Mouse (Mus musculus): ENCODE data around the gene Ppp1r9a. TPM values are rescaled to one million over a fixed set of nuclear protein-coding genes. Genes with fewer than 3 reads are reported as not detected.
"Not testable (repeated sequence)": the region's sequence is repeated elsewhere in the genome, so short reads cannot be mapped to it uniquely, and the experiment has no call there.

Gene Ppp1r9a
- 10 to 100 TPM; 26.9 to 30.9 TPM for total RNA-seq (2021)

GRCm38 (mm10) chr6:4902674-4903324 is at the start of gene Ppp1r9a:
Ppp1r9a (plus strand) TSS chr6:4902917.
- peak; percentile 71 for DNase-seq

GRCm38 (mm10) chr6:4855236-4855635 is 47.5 kb upstream of the Ppp1r9a start:
- DNase-seq, result no peak

DNA sequence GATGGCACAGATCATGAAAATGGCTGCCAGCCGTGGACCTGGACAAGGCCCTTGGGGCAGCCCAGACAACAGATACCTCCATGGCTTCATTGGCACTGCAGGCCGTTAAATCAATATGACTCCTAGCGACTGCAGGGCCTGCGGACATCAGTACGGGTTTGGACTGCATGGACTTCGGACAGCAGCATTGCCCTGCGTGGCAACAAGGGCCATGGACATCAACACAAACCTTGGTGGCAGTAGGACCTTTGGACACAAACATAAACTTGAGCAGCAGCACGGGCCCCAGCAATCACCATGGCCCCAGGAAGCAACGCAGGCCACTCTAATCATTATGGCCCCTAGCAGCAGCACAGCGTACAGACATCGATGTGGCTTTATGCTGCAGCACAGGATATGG is 45.8 kb upstream of the Ppp1r9a start:
- no peak for DNase-seq

DNA sequence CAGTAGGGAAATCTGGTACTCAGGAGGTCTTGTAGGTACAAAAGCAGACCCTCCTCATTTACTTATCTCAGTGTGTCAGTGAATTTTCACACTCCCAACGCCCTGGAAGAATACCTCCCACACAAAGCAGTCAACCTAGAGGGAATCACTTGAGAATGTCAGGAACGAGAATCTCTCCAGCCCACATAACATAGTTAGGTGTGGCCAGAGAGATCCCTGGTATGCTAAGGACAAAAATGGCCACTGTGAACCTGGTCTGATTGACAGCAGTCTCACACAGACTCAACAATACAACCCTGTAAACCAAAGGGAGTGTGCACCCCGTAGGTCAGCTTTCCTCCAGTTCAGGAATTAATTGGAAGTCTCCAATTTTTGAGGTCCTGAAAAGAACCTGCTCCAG is 18.4 kb upstream of the Ppp1r9a start:
- DNase-seq, result no peak

DNA sequence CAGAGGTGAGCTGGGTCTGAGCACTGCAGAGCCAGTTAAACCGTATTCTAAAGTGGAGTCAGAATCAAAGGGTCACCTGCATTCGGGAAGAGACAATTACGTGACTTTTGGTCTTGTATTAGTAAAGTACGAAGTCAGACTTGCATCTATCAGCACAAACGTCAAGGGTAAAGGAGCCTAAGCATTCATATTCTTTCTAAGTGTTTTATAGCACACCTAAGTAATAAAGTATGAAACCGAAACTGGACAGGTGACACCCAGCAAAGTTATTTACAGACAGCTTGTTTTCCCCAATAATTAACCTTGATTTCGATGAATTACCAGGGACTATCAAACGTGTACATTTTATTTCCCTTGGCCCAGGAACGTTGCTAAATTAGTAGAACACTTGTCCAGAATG is 13.2 kb upstream of the Ppp1r9a start:
- DNase-seq, result no peak

DNA sequence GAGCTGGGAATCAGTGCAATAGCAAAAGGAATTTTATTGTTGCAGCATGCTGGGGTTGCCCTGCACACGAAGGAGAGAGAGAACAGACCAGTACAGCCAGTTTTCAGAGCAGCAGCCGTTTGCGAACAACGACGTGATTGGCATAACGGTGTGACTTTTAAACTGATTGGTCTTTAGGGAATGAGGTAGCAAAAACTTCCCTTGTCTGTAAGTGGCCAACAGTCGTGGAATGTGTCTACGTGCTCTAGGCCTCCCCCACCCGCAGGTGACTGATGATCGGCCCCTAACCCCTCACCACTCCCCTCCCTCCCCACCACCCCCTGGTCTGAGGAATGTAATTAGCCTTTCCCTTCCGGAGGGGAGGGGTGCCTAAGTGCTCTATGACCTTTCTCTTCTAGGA is 10.3 kb upstream of the Ppp1r9a start:
- no peak for DNase-seq

- DNase-seq, result not testable (repeated sequence)
Observed at GRCm38 (mm10) chr6:4893312-4893711, 9.4 kb upstream of the Ppp1r9a start.

DNA sequence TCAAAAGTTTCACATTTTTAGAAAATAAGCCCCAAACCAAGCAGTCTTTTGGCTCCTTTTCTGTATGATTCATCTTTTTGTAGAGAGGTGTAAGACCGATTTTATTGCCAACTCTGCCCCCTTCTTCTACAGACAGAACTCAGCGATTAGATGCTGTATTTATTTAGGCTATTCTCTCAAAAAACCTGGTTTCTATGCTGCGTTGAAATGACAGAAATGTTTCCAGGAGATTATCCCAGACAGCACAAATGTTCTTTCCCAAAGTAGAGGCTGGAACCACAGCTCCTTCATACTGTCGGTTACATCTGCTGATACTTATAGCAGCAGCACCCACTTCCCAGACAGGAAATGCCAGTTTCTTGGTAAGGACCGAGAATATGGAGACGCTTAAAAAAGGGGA is 2.8 kb upstream of the Ppp1r9a start:
- DNase-seq, result no peak

GRCm38 (mm10) chr6:4903325-4904054 is 773 bp downstream of the Ppp1r9a start:
- DNase-seq, result peak; percentile 62

DNA sequence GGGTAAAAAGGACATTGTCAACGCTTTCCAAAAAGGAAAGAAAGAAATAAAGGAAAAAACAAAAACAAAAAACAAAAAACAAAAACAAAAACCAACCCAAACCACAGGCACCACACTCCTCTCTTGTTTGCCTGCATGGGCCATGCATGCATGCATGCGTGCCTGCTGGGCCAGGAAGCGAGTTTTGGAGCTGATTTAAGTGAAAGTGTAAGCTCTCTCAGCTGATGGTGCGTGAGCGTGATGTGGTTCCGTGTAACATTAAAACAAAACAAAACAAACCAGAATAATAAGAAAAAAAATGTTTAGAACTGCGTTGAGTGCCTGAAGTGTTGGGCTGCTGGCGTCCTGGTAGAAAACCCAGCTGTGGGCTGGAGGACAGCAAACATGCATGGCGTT is 1.3 kb downstream of the Ppp1r9a start:
- DNase-seq, result peak; percentile 22

DNA sequence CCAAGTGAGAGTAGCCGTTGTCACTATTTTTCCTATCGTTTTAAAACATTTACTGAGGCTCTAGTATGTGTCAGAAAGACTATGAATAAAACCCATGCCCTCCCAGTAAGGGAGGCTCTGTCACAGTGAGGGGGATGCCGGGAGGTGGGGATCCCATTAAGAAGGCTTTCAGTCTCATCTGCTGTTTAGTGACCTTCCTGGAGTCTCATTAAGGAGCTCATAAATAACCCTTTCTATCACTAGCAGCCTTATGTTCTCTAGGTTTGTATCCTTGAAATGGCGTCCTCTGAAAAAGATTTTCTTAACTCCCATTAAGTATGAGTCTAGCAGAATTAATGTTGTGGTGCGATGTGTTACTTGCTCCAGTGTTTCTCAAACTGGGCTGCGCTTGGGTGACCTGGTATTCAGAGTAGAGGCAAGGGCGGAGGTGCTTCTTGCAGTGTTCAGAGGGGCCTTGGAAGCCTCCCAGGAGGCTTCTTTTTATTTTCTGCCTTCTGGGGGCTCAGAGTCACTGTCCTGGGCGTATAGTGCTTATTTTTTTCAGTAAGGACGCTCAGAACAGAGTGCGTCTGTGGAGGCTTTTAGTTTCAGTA is 7.4 kb downstream of the Ppp1r9a start:
- DNase-seq, result no peak

- DNase-seq, result no peak
Observed at GRCm38 (mm10) chr6:4918470-4918869, 15.8 kb downstream of the Ppp1r9a start.

DNA sequence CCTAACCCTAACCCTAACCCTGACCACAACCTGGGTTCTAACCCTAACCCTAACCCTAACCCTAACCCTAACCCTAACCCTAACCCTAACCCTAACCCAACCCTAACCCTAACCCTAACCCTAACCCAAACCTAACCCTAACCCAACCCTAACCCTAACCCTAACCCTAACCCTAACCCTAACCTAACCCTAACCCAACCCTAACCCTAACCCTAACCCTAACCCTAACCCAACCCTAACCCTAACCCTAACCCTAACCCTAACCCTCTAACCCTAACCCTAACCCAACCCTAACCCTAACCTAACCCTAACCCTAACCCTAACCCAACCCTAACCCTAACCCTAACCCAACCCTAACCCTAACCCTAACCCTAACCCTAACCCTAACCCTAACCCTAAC is 21.1 kb downstream of the Ppp1r9a start:
- DNase-seq, result not testable (repeated sequence)

DNA sequence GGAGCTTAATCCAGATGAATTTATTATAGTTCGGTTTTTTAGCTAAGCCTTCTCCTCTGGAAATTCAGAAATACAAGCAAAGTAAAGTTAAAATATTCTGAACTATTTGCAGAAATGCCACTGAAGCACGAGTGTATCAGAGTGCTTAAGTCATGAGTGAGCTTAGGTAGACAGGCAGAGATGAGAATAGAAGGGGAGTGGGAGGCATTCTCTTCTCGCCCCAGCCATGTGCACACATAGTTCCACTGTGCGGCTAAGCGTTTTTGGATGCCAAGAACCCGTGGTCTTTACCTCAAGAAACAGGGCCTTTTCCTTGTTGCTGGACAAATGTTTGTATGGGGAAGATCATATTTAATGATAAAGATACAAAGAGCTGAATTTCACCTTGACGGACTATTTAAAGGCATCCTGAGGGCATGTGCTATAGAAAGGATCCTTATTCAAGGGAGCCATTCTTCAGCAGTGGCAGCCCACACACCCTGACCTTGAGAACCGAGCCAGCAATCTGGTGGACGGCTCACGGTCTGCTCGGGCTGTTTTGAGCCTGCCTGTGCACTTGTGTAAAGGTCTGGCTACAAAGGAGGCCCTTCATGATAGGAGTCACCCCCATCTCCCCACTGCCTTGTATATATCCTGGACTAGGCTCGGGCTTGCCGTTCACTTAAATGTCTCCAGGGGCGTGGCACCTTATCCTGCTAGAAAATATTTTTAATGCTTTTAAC is 23.4 kb downstream of the Ppp1r9a start:
- no peak for DNase-seq

DNA sequence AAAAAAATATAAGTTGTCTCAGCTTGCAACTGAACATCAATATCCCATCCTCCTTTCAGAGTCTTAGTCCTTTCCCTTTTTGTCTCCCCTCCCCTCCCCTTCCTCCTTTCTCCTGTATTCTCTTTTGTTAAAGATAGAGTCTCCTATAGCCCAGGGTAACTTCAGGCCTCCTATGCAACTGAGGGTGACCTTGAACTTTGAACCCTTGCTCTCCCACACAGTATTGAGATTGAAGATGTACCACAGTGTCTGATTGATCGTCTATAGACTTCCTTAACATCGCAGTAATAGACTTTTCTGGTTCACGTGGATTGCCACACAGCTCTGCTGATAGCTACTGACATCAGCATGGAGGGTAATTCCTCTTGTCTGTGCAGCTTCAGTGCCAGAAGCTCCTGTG is 27.6 kb downstream of the Ppp1r9a start:
- no peak for DNase-seq

DNA sequence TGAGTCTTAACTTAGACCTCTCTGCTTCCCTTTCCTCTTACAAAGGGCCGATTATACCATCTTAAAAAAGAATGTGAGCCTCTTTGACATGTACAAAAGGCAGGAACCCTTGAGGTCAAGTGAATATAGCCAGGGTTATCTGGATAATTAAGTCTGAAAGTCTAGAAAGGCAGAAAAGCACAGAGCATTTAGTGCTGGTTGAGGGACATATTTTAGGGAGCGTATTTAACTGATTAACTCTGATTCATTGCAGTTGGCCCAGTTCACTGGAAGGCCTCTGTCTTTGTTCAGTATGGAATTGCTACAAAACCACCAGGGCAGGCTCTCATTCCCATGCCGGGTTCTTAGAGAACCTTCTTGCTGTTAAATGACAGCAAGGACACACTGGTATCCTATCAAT is 36.2 kb downstream of the Ppp1r9a start:
- no peak for DNase-seq

- DNase-seq, result no peak
Observed at GRCm38 (mm10) chr6:4940086-4940485, 37.4 kb downstream of the Ppp1r9a start.

DNA sequence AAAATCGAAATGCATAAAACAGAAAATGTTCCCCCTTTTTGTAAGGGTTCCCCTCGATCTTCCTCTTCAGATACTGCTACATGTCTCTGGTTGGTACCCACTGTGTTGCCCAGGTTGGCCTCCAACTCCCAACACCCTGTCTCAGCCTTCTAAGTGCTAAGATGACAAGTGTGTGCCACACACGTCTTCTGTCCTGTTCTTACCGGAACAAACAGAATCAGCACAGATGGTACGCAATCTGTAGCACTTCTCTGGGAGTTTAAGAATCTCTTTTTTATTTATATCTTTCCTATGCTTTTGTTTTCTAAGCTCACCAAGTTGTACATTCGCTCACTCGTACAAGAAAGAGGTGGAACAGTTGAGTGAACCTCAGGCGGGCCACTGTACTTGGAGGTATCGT is 37.9 kb downstream of the Ppp1r9a start:
- DNase-seq, result no peak

DNA sequence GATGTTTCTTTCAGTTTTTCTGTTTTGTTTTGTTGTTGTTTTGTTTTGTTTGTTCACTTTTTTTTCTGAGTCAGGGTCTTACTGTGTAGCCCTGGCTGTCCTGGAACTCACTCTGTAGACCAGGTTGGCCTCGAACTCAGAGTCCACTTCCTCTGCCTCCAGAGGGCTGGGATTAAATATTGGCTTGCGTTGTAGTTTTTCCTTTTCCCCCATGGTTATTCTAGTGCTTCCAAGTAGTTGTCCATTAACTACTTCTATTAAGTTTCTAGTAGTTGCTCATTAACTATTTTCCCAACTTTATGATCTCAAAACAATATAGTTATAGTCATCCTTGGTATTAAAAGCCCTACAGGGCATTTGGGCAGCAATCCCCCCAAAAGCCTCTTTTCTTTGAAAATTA is 41.1 kb downstream of the Ppp1r9a start:
- DNase-seq, result no peak

DNA sequence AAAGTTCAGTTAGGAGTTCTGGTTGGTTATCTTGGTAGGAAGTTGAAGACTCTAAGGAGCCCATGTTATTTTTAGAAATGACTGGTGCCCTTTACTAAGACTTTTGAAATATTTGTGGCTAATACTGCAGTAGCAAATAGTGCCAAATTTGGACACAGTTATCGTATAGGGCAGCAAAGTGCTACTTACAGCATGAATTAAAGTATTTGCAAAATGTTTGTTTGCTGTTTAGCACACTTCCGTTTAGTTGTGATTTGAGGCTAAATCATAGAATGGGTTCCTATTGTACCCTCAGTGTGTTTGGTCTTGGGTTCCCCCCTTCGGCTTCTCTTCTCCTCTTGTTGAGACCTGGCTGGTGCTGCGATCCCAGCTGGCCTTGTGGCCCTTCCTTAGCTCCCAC is 45.3 kb downstream of the Ppp1r9a start:
- no peak for DNase-seq

- no peak for DNase-seq
Observed at GRCm38 (mm10) chr6:4949701-4950100, 47.0 kb downstream of the Ppp1r9a start.

- no peak for DNase-seq
Observed at GRCm38 (mm10) chr6:4953028-4953719, 50.5 kb downstream of the Ppp1r9a start.

DNA sequence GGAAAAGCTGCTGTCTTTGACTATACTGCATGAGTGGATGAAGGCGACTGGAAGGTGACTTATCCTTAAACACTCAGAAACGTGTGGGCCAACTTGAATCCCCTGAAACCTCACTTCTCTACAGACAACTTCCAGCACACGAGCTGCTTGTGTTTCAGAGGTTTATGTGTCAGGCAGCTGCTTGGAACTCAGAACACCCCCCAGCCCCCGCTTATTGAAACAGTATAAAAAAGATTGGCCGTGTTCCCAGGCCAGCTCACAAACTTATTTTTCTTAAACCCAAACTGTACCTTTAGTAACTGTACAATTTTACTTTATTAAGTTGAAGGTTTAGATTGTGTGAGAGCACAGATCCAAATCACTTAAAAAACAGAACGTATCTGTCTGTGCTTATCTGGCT is 53.9 kb downstream of the Ppp1r9a start:
- peak; percentile 12 for DNase-seq
